Mouse (Mus musculus) T-helper 1 cell (primary cell): ENCODE data around the gene Tcte3.
"Not testable (repeated sequence)": the region's sequence is repeated elsewhere in the genome, so short reads cannot be mapped to it uniquely, and the experiment has no call there.

Experiments used
- in situ Hi-C: fragments of 300-600 bp; cut with MboI, MseI; formaldehyde crosslinking; loops from one replicate; pipeline ENCODE4 v1.15.1; 2025; ENCODE audit warnings: high pct_unique_total_duplicates

The Tcte3 gene

GRCm38 (mm10) chr17:15041175-15041729 lies at the start of gene Tcte3, which contains the start of the genes Ermard and Gm3448:
Tcte3 (minus strand) TSS chr17:15041488.
Ermard (plus strand) TSS chr17:15041208.
Gm3448 (minus strand) TSS chr17:15041537.
- in situ Hi-C loops, result not testable (repeated sequence)

DNA sequence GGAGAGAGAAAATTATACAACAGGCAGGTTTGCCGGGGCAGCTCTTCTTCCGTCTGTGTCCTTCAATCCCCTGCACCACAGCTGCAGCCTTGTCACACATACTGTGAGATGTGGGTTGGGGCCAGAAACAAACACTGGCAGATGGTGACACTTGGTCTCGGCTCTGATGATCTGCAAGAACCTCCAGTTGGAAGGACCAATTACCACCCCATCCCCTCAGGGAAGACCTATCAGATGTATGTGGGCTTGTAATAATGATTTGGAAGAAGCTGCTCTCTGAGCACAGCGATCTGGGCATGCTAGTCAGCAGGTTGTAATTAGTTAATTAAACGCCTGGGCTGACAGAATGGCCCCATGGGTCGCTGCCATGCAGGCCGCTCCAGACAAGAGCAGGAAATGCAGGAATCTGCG lies 47.3 kb upstream of the Tcte3 start:
- in situ Hi-C loops, result no loop called here

GRCm38 (mm10) chr17:15088166-15088565 lies 46.9 kb upstream of the Tcte3 start:
- in situ Hi-C loops, result no loop called here

DNA sequence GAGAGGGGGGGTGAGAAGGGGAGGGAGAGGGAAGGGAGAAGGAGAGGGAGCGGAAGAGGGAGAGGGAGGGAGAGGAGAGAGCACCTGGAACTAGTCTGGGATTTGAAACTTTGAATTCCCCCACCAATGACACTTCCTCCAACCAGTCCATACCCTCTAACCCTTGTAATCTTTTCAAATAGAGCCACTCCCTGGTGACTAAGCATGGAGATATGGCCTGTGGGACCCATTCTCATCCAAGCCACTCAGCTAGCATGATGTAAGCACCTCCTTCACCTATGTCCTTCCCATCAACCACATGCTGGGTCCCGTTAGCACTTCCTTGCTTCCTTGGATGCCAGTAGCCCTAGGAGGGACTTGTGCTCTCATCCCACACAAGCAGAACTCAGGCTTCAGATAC lies 43.7 kb upstream of the Tcte3 start:
- in situ Hi-C loops, result no loop called here

DNA sequence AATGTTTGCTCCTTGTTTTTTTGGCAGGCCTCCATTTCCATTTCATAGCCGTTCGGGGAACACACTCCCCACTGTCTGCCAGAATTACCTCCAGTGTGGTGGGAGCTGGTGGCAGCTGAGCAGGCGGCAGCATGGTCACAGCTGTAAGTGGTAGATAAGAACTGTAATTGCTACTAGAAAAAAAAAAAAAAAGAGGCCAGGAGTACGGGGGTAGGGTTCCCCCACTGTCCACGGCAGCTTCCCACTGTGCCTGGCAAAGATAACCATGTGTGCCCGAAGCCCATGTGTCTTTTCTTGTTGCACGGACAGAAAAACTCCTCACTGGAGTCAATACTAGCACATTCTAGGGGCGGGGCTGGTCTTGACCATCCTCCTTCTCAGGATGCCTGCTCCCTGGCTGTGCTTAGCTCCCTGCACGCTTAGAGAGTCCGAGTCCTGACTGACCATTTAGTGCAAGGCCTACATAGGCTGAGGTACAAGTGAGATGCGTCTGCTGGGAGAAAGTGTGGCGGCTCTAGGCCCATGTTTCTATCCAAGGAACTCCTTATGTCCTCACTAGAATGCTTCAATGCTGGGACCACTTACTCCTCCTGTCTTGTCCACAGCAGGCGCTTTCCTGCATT lies 43.0 kb upstream of the Tcte3 start:
- in situ Hi-C loops, result no loop called here

DNA sequence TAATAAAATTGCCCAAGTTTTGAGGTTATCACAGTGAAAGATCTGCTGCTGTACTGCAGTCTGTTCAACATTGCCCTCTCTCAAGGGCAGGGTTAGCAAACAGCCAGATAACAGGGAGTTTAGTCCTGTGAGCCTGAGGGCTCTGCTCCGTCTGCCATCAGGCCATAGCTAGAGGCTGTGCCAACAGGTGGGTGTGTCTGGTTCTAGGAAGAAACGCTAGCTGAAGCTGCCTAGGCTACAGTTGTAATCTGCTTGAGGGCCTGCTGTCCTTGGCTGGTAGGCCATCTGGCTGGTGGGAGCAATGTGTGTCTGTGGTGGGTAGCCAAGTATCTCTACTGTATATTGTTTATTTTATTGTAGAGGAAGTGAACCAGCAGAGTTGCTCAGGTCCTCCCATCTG lies 36.2 kb upstream of the Tcte3 start:
- in situ Hi-C loops, result loop anchor here (5.0 kb wide), 1 partner anchor 380 kb away; no protein-coding TSS in a partner anchor

DNA sequence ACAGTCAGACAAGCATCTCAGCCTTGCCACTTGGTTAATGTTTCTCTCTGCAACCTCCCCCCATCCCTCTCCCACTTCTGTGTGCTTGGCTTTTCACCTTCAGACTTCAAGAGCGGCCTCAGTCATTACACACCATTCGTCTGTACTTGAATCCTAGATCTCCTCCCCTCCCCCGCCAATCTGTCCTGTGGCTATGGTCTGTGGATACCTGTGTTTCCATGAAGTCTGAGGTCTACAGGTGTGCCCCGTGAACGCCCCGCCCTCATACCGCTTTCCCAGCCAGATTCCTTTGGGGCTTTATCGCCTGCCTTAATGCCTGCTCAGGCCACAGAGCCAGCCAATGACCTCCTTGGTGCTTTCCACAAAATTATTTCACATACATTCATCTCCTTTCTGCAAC lies 33.7 kb upstream of the Tcte3 start:
- in situ Hi-C loops, result loop anchor here (5.0 kb wide), 1 partner anchor 382 kb away; no protein-coding TSS in a partner anchor

DNA sequence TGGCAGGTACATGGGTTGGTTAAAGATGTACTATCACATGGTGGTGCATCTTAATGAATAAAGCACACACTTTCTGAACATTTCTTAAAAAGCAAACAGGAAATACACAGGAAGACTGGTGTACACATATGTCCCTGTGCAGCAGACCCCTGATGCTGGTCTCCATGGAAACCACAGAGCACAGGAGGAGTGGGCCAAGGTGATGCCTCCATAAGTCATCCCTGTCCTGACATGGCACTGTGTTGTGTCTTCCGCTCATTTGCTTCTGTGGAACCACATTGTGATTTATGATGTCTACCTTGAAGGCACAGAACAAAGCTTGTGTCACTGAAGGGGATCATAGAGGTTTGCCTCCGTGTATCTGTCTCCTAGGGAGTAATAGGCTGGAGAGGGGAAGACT lies 30.9 kb upstream of the Tcte3 start:
- in situ Hi-C loops, result no loop called here

GRCm38 (mm10) chr17:15069124-15069523 lies 27.8 kb upstream of the Tcte3 start:
- in situ Hi-C loops, result no loop called here

GRCm38 (mm10) chr17:15068040-15068792 lies 26.9 kb upstream of the Tcte3 start:
- in situ Hi-C loops, result no loop called here

DNA sequence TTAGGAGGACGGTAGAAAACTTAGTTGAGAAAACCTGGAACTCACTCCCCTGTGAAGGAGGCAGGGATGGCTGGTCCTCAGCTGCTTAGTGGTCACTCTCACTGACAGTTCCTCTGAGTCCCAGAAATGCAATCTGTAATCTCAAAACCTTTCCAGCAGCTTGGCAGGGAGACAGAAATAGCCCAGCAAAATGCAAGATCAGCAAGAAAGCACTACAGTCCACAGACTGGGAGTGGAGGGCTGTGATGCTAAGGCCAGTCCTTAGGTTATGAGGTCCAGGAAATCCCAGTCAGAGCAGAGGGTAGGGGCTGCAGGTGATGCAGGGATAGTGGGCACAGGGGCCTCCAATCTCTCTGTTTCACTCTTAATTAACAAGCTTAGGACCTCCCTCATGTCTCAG lies 25.6 kb upstream of the Tcte3 start:
- in situ Hi-C loops, result no loop called here

- in situ Hi-C loops, result no loop called here
These were observed 24.8 kb upstream of the Tcte3 start for GRCm38 (mm10) chr17:15066066-15066465.

DNA sequence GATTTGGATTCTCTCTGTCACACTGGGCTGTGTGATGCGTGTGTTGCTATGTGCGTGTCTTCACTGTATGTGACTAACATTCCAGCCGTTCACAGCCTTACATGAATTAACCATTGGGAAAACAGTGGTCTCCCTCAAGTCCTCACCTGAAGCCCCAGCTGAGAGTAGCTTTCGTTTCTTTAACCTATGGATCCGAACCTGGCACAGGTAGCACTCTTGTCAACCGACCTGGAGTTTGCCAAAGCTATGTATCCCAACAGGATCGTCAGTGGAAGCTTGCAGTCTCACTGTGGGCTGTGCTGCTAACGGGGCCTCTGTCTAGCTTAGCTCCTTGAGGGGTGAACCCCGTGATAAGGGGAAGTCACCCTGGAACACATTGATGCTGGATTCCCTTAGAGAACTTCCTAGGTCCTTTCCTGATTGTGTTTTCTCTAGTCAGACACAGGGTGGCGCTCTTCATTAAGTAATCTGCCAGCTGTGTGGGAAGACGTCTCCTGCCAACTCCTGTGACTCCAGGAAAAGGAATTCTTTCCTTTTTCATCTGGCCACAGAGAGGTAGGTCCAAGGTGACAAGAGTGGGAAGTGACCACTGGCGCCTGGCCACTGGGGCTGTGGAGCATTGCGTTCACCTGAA lies 24.2 kb upstream of the Tcte3 start:
- in situ Hi-C loops, result no loop called here

DNA sequence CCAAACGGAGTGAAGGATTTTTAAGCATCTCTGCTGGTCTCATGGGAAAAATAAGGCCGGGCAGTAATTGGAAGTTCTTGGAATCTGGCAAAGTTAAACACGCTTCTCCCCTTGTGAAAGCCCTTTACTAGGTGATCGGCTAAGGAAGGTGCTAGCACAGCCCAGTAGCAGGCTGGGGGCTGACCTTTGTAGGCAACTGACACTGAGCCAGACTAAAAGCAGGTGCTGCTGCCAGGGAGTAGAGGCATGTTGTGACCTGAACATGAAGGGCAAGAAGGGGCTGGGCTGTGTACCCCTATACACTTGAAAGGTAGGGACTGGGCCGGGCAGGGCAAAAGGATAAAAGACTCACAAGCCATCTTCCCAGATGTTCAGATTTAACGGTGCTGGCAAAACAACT lies 19.1 kb upstream of the Tcte3 start:
- in situ Hi-C loops, result no loop called here

GRCm38 (mm10) chr17:15059646-15060045 lies 18.4 kb upstream of the Tcte3 start:
- in situ Hi-C loops, result no loop called here

- in situ Hi-C loops, result no loop called here
These were observed 16.9 kb upstream of the Tcte3 start for GRCm38 (mm10) chr17:15058161-15058591.

DNA sequence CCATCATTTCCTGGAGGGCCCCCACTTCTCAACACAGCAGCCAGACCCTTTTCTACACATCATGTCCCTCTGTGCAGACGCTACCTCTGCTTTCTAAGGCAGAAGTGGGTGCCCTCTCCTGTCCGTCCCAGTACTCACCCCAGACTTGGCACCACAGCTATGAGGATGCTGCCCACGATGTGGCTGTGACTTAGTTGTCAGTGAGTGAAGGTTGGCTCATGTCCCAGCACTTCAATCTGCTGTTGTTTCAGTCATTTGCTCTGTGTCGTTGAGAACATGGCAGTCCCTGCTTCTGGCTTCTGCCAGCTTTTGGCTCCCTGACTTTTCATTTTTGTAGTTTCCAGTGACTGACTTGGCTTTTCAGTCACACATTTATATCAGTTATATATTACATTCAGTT lies 14.6 kb upstream of the Tcte3 start:
- in situ Hi-C loops, result no loop called here

GRCm38 (mm10) chr17:15053829-15054200 lies 12.5 kb upstream of the Tcte3 start:
- in situ Hi-C loops, result not testable (repeated sequence)

GRCm38 (mm10) chr17:15053183-15053828 lies 12.0 kb upstream of the Tcte3 start:
- in situ Hi-C loops, result not testable (repeated sequence)

- in situ Hi-C loops, result not testable (repeated sequence)
These were observed 11.5 kb upstream of the Tcte3 start for GRCm38 (mm10) chr17:15052766-15053165.

DNA sequence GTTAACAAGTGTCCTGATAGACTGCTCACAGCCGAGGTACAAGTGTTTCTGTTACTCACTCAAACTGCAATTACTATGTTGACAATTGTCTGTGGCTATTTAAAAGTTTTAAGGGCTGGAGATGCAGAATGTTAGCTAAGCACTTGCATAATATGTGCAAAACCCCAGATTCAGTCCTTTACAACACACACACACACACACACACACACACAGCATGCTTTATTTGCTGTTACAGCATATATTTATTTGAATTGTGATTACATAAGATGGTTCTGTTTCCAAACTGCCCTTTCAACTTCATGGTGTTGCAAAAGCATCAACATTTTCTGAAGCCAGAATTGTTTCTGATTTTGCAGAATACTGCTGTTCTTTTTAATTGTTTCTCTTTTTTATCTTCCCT lies 9.1 kb upstream of the Tcte3 start:
- in situ Hi-C loops, result not testable (repeated sequence)

DNA sequence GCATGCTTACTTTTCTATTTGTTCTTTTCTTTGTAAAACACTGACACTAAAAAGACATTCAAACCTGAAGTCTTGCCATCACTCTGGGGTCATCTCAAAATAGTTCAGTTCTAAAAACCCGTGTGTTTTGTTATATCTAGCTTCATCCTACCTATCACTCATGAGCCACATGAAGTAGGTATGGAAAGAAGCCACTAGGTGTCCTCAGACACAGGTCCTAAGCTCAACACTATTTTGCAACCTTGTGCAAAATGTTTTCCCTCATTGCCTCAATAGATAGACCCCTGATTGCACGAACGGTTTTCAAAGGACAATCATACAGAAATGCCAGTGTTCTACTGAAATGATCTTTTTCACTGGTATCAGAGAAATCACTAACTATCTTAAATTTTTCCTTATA lies 833 bp downstream of the Tcte3 start:
- in situ Hi-C loops, result not testable (repeated sequence)
